Mouse (Mus musculus) spleen, adult 2 months (tissue): ENCODE measurements around the gene Trmt1.

Source experiments
- CTCF ChIP-seq: fragments of 200-500 bp; IDR thresholded peaks from 2 replicates; pipeline ENCODE4 v1.5.1; 2011; ENCODE audit warnings: mild to moderate bottlenecking, inconsistent platforms; ENCODE audit not compliant: insufficient read depth, insufficient read length, insufficient replicate concordance; ENCODE audit errors: extremely low read depth
- POLR2A ChIP-seq: fragments of 200-500 bp; IDR thresholded peaks from 2 replicates; pipeline ENCODE4 v1.6.1; 2011; ENCODE audit warnings: low read depth, low read length, inconsistent platforms

DNA sequence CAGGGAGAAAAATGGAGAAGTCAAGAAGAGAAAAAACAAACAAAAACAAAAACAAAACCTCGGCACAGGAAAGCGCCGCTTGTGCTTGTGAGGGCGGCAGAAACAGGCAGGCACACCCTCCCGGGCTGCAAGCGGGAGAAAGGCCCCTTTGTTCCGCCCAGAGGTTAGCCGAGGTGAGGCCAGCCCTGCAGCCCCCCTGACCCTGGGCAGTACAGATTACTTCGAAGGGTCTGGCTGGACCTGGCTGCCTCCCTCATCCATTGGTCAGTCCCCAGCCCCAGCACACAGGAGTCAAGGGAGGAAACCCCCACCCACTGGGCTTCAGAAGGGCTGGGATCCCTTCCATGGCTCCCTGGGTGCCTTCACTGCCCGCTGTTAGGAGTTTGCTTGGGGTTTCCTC lies 52.2 kb downstream of the Trmt1 start:
- no peak for TF ChIP-seq POLR2A
- TF ChIP-seq CTCF: no peak
